Mouse (Mus musculus) brain, embryonic 14.5 days (tissue): ENCODE data around the gene Gripap1. TPM values are rescaled to one million over a fixed set of nuclear protein-coding genes. Genes with fewer than 3 reads are reported as not detected.

Source experiments
- DNase-seq: peaks from one replicate; pipeline ENCODE4 v3.0.0-alpha.2; 2011; ENCODE audit warnings: low read depth
- CTCF ChIP-seq: fragments of 200-500 bp; IDR thresholded peaks from 2 replicates; pipeline ENCODE4 v1.5.1; 2012; ENCODE audit warnings: inconsistent platforms, mild to moderate bottlenecking, moderate library complexity, borderline replicate concordance; ENCODE audit not compliant: insufficient read depth, insufficient read length; ENCODE audit errors: extremely low read depth
- POLR2A ChIP-seq: fragments of 200-500 bp; IDR thresholded peaks from 2 replicates; pipeline ENCODE4 v1.6.1; 2012; ENCODE audit warnings: mild to moderate bottlenecking, inconsistent platforms, borderline replicate concordance; ENCODE audit not compliant: poor library complexity, insufficient read depth, insufficient read length, severe bottlenecking; ENCODE audit errors: extremely low read depth
- polyA plus RNA-seq: library from polyadenylated mRNA; depleted of rRNA; stranded (reverse); fragments of >200 nt; gene quantifications from 2 replicates; pipeline ENCODE4 v1.2.3, GENCODE M21; 2012; rRNA removed

Gripap1 gene
- polyA plus RNA-seq, 1 experiment = 86.1 TPM

DNA sequence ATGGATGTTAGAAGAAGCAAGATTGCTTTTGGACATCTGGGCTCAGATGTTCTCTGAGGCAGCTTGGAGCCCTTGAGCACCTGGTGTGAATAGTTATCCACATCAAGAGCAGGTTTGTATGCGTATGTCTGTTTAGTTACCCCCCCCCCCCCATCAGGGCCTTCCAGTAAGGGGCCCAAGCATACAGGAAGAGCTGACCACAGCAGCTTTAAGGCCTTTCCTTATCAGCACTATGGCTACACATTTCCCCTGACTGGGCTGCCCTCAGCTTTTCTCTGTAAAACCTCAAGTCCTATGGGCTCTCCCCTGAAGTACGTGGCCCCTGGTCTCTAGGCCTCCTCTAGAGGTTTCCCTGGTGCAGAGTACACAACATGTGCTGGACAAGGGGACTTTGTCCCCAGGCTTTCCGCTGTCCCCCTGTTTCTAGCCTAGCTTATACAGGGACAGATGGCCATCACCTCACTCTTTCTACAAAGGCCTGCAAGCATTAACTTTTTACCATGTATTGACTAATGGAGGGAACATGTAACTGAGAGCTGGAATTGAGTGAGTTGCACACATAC lies 69.7 kb downstream of the Gripap1 start:
- TF ChIP-seq POLR2A (no peak), CTCF (no peak)
- no peak for DNase-seq

DNA sequence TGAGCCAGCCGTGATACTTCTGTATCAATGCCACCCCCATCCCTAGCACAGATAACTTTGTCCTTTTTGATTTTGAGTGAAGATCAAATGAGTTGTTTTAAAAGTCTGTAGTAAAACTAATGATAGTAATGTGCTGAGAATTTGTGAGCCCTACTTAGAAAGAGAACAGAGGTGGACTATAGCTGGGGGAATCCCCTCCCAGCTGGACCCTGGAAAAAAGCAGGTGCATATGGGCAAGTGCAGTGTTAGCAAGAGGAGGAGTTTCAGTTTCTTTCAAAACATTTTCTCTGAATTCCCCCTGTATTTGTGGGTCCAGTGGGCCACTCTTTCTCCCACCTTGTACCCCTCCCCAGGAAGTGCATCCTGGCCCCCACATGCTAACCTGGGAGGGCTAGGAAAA lies 73.6 kb downstream of the Gripap1 start:
- TF ChIP-seq CTCF (no peak), POLR2A (no peak)
- DNase-seq = no peak

DNA sequence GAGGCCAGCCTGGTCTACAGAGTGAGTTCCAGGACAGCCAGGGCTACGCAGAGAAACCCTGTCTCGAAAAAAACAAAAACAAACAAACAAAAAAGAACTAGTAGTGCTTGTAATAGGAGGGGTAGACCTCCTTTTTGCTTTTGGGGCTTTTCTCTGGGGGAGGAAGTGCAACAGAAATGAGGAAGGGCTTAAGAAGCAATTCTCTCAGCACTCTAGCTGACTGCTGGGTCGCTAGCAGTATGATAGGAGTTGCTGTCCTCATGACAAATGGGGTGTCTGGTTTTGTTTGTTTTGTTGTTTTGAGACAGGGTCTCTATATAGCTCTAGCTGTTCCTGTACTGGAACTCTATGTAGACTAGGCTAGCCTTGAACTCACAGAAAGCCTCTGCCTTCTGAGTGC lies 75.0 kb downstream of the Gripap1 start:
- TF ChIP-seq CTCF (no peak), POLR2A (no peak)
- no peak for DNase-seq

DNA sequence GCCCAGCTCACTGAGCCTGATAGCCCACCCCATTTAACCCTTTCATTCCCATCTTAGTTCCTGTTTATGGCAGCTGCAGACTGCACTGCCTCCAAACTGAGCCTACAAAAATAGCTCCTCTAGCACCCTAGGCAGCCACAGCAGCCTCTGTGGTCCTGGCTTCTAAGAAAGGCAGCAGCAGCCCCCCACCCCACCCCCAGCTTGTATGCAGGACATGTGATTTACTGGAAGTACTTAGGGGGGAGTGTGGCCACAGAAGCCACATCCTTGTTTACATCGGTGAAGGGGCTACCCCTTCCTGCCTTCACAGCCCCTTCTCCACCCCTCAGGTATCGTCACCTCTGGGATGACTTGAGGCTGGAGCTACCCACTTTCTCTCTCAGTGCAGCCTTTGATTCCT lies 75.8 kb downstream of the Gripap1 start:
- TF ChIP-seq POLR2A = no peak
- TF ChIP-seq CTCF = no peak
- DNase-seq = no peak

DNA sequence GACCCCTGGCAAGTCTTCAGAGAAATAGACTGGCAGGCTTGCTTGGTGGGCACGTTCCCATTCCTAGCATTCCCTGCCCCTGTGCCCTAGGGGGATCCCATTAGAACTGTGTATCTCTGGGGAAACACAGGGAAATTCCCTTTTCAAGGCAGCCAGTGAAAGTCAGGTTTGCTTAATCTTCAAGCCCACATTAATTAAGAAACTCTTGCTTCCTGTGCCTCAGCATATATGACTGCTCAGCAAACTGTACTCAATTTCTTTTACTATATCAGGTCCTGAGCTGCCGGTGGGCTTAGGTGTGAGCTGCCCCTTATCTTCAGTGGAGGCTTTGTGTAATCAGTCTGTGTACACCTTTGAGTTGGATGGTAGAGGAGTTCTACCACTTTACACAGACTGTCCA lies 76.2 kb downstream of the Gripap1 start:
- DNase-seq = no peak
- TF ChIP-seq POLR2A (no peak), CTCF (no peak)

DNA sequence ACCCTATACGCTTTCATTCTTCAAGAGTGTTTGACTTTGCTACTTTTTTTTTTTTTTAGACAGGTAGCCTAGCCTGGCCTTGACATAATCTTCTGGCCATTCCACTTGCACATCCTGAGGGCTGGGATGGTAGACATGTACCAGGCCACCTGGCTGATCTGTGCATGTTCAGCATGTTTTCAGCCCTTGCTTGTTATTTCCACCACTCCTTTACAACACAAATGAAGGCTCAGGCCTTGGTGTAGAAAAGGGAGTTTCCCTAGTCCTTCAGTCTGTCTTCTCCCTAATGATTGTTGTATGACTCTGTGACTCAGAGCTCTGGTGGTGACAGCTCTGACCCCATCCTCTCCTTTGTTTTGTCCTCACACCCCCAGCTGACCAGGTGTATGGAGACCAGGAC lies 77.6 kb downstream of the Gripap1 start:
- DNase-seq = no peak

DNA sequence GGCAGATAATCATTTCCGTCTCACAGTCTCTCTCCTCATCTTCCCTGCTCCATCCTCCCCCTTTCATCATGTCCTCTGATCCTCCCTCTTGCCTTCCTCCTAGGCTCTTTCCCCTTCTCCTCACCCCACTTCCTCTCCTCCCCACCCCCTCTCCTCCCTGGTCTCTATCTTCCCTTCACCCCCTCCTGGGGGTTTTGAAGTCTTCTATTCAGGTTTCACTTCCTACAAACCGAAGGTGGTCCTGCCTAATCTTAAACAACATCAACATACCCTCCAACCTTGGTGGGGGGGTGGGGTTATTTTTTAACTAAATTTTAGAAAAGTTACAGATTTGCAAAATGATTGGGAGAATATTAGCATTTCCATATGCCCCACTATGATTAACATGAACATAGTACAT lies 78.9 kb downstream of the Gripap1 start:
- no peak for DNase-seq
- TF ChIP-seq POLR2A (no peak), CTCF (no peak)

More for the DNA sequence above, 77.6 kb downstream of the Gripap1 start:
- TF ChIP-seq CTCF (no peak), POLR2A (no peak)

DNA sequence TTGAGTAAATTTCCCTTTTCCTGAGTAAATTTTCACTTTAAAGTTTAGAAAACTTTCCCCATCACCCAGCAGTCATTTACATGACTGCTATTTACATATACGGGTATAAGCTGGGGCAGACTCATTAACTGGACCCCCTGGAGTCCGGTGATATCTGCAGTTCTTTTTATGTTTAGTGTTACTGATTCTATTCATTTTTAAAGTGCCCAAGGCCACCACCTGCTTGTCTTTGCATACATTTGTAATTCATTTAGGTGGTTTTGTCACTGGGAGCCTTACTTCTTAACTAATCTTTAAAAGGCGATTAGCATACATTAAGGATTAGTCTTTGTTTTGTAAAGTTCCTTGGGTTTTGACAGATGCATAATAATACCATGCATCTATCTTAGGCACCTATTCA lies 80.3 kb downstream of the Gripap1 start:
- no peak for TF ChIP-seq CTCF
- no peak for TF ChIP-seq POLR2A
- peak; percentile 49 for DNase-seq

Other genes starting within 250 kb of the Gripap1 start
- gene Foxp3, start 216.1 kb upstream of the Gripap1 start, polyA plus RNA-seq = 0.07 and 0.13 TPM in 2 replicates
- 9.6 and 9.8 TPM in 2 replicates for gene Ppp1r3f, start 215.5 kb upstream of the Gripap1 start, polyA plus RNA-seq
- gene Ccdc22, start 184.2 kb upstream of the Gripap1 start, polyA plus RNA-seq = 26.8 and 35.3 TPM in 2 replicates
- gene Cacna1f, start 182.7 kb upstream of the Gripap1 start, polyA plus RNA-seq = 0.15 and 0.36 TPM in 2 replicates
- 160 and 180 TPM in 2 replicates for gene Syp, start 151.3 kb upstream of the Gripap1 start, polyA plus RNA-seq
- 3.3 and 3.4 TPM in 2 replicates for gene Prickle3, start 132.5 kb upstream of the Gripap1 start, polyA plus RNA-seq
- gene Plp2, start 118.4 kb upstream of the Gripap1 start, polyA plus RNA-seq = 42.9 and 51.1 TPM in 2 replicates
- gene Magix, start 108.5 kb upstream of the Gripap1 start, polyA plus RNA-seq = 0.14 and 0.21 TPM in 2 replicates
- 24.5 and 28.2 TPM in 2 replicates for gene Gpkow, start 92.6 kb upstream of the Gripap1 start, polyA plus RNA-seq
- 42.1 and 47.1 TPM in 2 replicates for gene Wdr45, start 75.4 kb upstream of the Gripap1 start, polyA plus RNA-seq
- gene Gm45208, start 67.5 kb upstream of the Gripap1 start, polyA plus RNA-seq = 0.33 and 0.63 TPM in 2 replicates
- gene Praf2, start 61.3 kb upstream of the Gripap1 start, polyA plus RNA-seq = 95.6 and 106 TPM in 2 replicates
- 86.8 and 89.7 TPM in 2 replicates for gene Ccdc120, start 38.9 kb upstream of the Gripap1 start, polyA plus RNA-seq
- 14.1 and 22.6 TPM in 2 replicates for gene Tfe3, start 27.2 kb upstream of the Gripap1 start, polyA plus RNA-seq
- 5.7 and 6.2 TPM in 2 replicates for gene Kcnd1, start 32.5 kb downstream of the Gripap1 start, polyA plus RNA-seq
- gene Otud5, start 51.6 kb downstream of the Gripap1 start, polyA plus RNA-seq = 42.4 and 56.4 TPM in 2 replicates
- 19.8 and 23.3 TPM in 2 replicates for gene Pim2, start 88.5 kb downstream of the Gripap1 start, polyA plus RNA-seq
- gene Slc35a2, start 94.3 kb downstream of the Gripap1 start, polyA plus RNA-seq = 41.0 and 60.1 TPM in 2 replicates
- gene Pqbp1, start 109.5 kb downstream of the Gripap1 start, polyA plus RNA-seq = 191 and 193 TPM in 2 replicates
- gene Timm17b, start 109.6 kb downstream of the Gripap1 start, polyA plus RNA-seq = 55.5 and 65.5 TPM in 2 replicates
- not detected in 2 replicates for gene Gm10491, start 118.1 kb downstream of the Gripap1 start, polyA plus RNA-seq
- not detected in 2 replicates for gene Gm10490, start 119.8 kb downstream of the Gripap1 start, polyA plus RNA-seq
- 88.1 and 140 TPM in 2 replicates for gene Pcsk1n, start 130.1 kb downstream of the Gripap1 start, polyA plus RNA-seq
- 0.06 TPM in 1 of 2 replicates, not detected in the other for gene Eras, start 138.8 kb downstream of the Gripap1 start, polyA plus RNA-seq
- gene Hdac6, start 158.1 kb downstream of the Gripap1 start, polyA plus RNA-seq = 114 and 119 TPM in 2 replicates
- gene Gata1, start 188.3 kb downstream of the Gripap1 start, polyA plus RNA-seq = 0.29 and 0.44 TPM in 2 replicates
- 0.33 and 0.43 TPM in 2 replicates for gene Glod5, start 228.7 kb downstream of the Gripap1 start, polyA plus RNA-seq